Mouse (Mus musculus) bone marrow macrophage, adult 2 months (primary cell): ENCODE measurements around the gene Btbd9.

ENCODE experiments used
- CTCF ChIP-seq: IDR thresholded peaks from 2 replicates; pipeline ENCODE4 v1.5.1; 2012; ENCODE audit warnings: low read depth, mild to moderate bottlenecking, low read length, moderate library complexity
- POLR2A ChIP-seq: IDR thresholded peaks from 2 replicates; pipeline ENCODE4 v1.6.1; 2012; ENCODE audit warnings: mild to moderate bottlenecking, low read depth, low read length, borderline replicate concordance

GRCm38 (mm10) chr17:30550774-30551107 is 25.5 kb downstream of the Btbd9 start:
- TF ChIP-seq CTCF (no peak), POLR2A (no peak)
